Mouse (Mus musculus) mesoderm, embryonic 11.5 days (tissue): ENCODE measurements around the gene Tbx2.

Experiments
- DNase-seq: peaks from one replicate; pipeline ENCODE4 v3.0.0-alpha.2; 2012; ENCODE audit warnings: low read depth, low spot score

Gene Tbx2

GRCm38 (mm10) chr11:85825031-85825430 is 7.3 kb upstream of the Tbx2 start:
- no peak for DNase-seq

- no peak for DNase-seq
Observed at GRCm38 (mm10) chr11:85825823-85826222, 6.5 kb upstream of the Tbx2 start.

DNA sequence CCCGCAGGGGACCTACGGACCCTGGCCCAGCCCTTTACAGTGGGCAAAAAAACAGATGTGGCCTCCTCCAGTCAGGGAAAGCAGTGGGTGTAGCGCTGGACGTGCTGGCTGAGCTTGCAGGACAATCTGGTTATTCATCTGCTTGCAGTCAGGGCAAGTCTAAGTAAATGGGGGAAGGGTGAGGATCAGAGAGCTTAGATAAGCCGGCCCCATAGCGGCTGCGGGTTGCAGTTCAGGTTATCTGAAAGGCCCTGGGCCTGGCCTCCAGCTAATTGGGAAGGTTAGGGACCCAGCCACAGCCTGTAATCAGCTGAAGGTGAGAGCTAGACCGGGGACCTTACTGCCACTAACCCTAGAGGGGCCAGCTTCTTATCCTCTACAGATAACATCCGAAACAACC is 5.0 kb upstream of the Tbx2 start:
- no peak for DNase-seq

DNA sequence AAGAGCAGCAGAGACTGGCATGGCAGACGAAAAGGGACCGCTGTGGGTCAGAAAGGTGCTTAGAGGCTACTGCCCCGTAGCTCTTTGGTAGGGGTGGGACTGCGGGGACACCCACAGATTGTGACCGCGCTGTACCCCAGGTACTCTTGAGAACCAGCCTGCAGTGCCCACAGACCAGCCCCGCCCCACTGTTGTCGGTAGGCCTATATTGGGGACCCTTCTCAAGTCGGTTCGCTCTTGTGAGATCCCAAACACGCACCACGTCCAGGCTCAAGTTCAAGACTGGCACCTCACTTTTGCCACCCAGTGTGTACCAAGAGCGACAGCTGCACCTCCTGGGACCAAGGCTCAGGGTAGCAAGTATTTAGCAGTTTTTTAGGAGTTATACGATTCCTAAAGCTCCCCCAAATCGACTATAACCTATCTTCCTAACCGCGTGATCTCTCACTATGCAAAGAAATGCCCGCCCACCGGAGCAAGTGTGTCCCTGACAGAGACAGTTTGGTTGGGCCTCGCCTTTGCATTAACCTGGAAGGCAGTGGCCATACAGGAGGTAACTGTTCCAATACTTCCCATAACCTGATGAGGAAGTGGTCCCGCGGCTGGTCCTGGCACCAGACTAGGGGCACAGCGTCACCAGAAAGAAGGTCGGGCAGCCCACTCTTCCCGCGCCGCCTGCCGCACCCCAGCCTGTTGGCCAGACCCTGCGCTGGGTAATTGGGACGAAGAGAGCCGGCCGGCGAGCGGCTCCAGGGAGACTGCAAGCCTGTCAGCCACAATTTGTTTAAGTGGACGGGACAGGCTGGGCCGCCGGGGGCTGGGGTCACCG is 3.4 kb upstream of the Tbx2 start:
- DNase-seq, result no peak

DNA sequence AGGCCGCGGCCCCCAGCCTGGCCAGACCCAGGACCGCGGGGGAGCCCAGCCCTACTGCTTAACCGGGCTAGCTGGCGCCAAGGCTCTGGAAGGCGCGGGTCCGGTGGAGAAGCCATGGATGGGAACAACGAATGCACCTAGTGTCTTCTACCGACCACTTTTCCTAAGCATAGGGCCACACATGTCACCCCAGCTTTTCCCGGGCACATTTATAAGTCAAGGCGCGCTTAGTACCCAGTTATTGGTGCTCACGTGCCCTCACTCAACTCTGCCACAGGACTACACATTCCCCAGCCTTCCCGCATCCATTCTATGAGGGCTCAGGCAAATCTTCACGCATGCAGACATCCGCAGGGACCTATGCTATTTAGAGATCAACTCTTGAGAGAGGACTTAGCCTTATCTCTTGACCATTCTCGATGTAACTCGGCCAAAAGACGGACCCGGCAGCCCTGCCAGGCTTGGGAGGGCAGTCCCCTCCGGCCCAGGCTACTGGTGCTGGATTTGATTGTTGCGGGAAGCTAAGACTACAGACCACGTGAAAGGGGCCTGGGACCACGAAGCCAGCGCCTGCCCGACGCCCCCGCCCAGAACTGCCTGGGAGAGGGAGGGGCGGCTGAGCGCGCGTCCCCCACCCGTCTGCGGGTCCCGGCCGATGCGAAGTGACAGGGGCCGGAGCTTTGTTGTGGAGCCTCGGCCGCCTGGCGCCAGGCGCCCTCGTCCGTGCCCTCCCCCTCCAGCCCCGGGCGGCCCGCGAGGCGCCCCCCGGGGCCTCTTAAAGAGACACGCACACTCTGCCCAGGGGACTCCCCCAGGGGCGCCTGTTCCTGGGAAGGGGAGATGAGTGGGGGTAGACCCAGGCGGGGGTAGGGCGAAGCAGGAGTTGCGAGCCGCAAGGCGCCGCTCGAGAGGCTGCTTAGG is 2.6 kb upstream of the Tbx2 start:
- DNase-seq, result no peak

GRCm38 (mm10) chr11:85830901-85831341 is 1.4 kb upstream of the Tbx2 start:
- no peak for DNase-seq

GRCm38 (mm10) chr11:85831656-85832230 is 608 bp upstream of the Tbx2 start:
- DNase-seq, result no peak

- DNase-seq, result no peak
Observed at GRCm38 (mm10) chr11:85833081-85833521, 750 bp downstream of the Tbx2 start.

- DNase-seq, result no peak
Observed at GRCm38 (mm10) chr11:85833761-85834385, 1.5 kb downstream of the Tbx2 start.

GRCm38 (mm10) chr11:85834386-85834931 is 2.1 kb downstream of the Tbx2 start:
- DNase-seq, result no peak

DNA sequence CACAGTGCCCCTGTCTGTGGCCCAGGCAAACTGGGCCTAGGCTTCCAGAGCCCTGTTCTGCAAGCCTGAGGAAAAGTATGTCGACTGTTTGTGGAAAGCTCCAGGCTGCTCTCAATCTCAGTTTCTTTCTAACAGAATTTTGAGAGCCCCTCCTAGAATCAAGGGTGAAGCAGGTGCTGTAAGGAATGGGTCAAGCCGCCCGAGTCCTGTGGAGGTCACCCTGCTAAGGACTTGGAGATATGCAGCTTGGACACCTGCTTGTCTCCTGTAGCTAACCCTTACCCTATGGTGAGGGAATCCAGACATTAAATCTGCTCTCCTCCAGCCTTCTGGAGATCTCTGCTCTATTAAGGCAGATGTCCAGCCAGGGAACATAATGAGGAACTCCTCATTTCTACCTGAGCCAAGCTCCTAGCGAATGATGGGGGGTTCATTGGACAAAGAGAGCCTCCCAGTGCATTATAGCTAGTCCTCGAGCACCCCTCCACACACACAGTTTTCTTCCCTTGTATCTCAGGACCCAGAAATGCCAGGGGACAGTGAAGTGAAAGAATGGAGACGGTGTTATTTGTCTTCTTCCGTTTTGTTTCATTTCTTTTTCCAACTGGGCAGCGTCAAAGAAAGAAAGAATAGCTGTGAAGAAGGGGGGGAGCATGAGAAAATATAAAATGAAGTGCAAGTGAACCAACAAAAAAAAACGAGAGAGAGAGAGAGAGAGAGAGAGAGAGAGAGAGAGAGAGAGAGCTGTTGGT is 2.8 kb downstream of the Tbx2 start:
- DNase-seq, result no peak

GRCm38 (mm10) chr11:85835753-85836522 is 3.6 kb downstream of the Tbx2 start:
- DNase-seq, result no peak

DNA sequence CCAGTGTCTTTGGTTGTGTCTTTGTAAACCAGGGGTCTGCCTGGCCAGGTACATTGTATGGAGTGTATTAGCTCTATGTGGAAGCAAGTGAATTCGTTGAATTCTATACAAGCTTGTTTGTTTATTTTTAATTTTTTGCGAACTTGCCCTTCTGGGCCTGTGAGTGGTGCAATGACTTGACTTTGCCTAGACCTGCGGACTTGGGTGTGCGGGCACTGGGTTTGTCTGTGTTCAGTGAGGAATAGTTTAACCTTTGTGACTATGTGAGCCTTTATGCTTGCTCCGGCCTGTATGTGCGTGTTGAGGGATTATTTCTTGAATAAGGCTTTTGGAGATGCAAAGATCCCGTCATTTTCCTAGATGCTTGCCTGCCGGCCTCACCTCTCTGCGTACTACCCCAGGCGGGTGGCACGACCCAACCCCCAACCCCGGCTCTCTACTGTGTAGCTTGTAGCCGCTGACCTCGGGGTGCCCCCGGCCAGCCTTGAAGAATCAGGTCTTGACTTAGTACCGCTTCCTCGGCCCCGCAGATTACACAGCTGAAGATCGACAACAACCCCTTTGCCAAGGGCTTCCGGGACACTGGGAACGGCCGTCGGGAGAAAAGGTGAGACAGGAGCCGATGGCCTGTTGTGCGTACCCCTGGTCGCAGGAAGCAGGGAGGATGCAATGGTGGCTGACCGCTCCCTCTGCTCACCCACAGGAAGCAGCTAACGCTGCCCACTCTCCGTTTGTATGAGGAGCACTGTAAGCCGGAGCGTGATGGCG is 4.4 kb downstream of the Tbx2 start:
- DNase-seq, result no peak

DNA sequence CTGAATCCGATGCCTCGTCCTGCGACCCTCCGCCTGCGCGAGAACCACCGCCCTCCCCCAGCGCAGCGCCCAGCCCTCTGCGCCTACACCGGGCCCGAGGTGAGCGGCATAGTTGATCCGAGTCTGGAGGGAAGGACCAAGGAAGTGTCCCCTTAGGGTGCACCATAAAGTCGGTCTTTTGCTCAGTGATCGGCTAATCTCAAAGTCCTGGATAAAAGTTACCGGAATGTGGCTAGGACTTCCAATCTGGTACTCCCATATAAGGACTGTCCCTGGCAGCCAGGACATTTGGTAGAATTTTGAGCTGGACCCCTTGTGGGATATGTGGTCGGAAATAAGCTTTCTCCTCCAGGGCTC is 4.9 kb downstream of the Tbx2 start:
- DNase-seq, result no peak

DNA sequence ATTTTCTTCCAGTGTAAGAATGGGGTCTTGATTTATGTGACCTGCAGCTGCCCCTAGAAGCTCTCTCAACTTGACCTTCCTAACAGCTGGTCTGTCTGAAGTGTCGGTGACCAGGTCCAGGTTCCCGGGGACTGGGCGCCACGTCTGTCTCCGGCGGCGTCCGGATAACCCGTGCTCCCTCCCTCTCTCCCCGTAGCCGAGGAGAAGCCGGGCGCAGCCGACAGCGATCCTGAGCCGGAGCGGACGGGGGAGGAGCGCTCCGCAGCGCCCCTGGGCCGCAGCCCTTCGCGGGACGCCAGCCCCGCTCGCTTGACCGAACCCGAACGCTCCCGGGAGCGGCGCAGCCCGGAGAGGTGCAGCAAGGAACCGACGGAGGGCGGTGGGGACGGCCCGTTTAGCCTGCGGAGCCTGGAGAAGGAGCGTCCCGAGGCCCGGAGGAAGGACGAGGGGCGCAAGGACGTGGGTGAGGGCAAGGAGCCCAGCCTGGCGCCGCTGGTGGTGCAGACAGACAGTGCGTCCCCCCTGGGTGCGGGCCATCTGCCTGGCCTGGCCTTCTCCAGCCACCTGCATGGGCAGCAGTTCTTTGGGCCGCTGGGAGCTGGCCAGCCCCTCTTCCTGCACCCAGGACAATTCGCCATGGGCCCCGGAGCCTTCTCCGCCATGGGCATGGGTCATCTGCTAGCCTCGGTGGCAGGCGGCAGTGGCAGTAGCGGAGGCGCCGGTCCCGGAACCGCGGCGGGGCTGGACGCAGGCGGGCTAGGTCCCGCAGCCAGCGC is 5.5 kb downstream of the Tbx2 start:
- no peak for DNase-seq

- no peak for DNase-seq
Observed at GRCm38 (mm10) chr11:85838424-85839257, 6.3 kb downstream of the Tbx2 start.

DNA sequence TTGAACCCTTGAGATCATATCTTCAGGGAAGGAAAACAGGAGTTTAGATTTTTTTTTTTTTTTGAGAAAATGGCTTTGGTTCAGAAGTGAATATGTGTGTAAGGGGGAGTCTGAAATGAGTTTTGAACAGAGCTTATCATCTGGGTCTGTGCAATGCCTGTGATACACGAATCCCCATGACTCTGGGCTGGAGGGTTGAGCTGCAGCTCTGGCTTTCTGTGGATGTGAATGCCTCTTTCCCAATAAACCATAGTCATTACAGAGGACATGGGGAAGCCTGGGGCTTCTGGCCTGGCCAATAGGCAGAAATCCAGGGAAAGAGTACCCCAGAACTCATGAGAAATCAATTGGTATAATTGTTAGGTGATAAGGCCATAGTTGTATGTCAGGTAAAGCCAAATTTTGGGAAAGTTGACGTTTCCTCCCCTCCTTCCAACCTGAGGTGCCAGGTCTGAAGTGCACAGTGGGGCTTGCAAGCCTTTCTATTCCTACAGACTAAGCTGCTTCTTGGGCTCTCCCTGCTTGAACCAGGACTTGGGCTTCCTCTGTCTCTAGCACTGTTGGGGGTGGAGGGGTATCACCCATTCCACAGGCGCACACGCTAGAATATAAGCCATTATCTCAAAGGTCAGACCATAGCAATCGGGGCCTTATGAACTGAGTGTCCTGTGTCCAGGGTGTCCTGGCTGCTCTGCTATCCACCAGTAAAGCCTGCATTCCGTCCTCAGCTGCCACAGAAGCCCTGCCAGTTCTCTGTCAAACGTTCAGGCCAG is 7.1 kb downstream of the Tbx2 start:
- no peak for DNase-seq
